Mouse (Mus musculus): ENCODE measurements around the gene Rhoj. TPM values are rescaled to one million over a fixed set of nuclear protein-coding genes. Genes with fewer than 3 reads are reported as not detected.

The Rhoj gene
- total RNA-seq, 2 experiments from 2014 or later: 13.7 to 19.7 TPM

- Histone ChIP-seq H3K4me3 (no peak overlapping the region), H3K27ac (no peak overlapping the region)
- no peak for DNase-seq
- TF ChIP-seq CTCF (IDR thresholded peaks at IDR 0.05): no peak
- intact Hi-C loops (cut with DNase I): no loop called here
Observed at GRCm38 (mm10) chr12:75376126-75376525, 68.0 kb downstream of the Rhoj start.

GRCm38 (mm10) chr12:75386731-75387130 is 78.6 kb downstream of the Rhoj start:
- Histone ChIP-seq H3K4me3 (no peak overlapping the region), H3K27ac (peak overlapping the region; percentile 81)
- no peak for DNase-seq
- no peak for TF ChIP-seq CTCF (IDR thresholded peaks at IDR 0.05)
- intact Hi-C loops (cut with DNase I): loop anchor here (5.0 kb wide), 1 partner anchor 104 kb away; no protein-coding TSS in a partner anchor

- no peak for TF ChIP-seq CTCF (IDR thresholded peaks at IDR 0.05)
- intact Hi-C loops (cut with DNase I): loop anchor here (5.0 kb wide), 1 partner anchor 105 kb away; no protein-coding TSS in a partner anchor
- peak; percentile 49 for DNase-seq
- Histone ChIP-seq H3K27ac (peak overlapping the region; percentile 81), H3K4me3 (no peak overlapping the region)
Observed at GRCm38 (mm10) chr12:75387156-75387555, 79.0 kb downstream of the Rhoj start.

GRCm38 (mm10) chr12:75387846-75388245 is 79.7 kb downstream of the Rhoj start:
- TF ChIP-seq CTCF (IDR thresholded peaks at IDR 0.05): no peak
- peak; percentile 48 for DNase-seq
- Histone ChIP-seq H3K4me3 (peak overlapping the region; percentile 13; the same call in 1 of the 2 replicates), H3K27ac (peak overlapping the region; percentile 81)
- intact Hi-C loops (cut with DNase I): loop anchor here (5.0 kb wide), 1 partner anchor 106 kb away; no protein-coding TSS in a partner anchor

GRCm38 (mm10) chr12:75388521-75388920 is 80.4 kb downstream of the Rhoj start:
- TF ChIP-seq CTCF (IDR thresholded peaks at IDR 0.05): no peak
- intact Hi-C loops (cut with DNase I): loop anchor here (5.0 kb wide), 1 partner anchor 106 kb away; no protein-coding TSS in a partner anchor

GRCm38 (mm10) chr12:75389308-75390135 is 81.4 kb downstream of the Rhoj start:
- Histone ChIP-seq H3K27ac (peak overlapping the region; percentile 81; the same call in 1 of the 2 replicates), H3K4me3 (no peak overlapping the region)
- no peak for DNase-seq
- intact Hi-C loops (cut with DNase I): loop anchor here (5.0 kb wide), 2 partner anchors 107 to 1057 kb away; no protein-coding TSS in a partner anchor
- TF ChIP-seq CTCF (IDR thresholded peaks at IDR 0.05): peak; percentile 95

More at GRCm38 (mm10) chr12:75388521-75388920, 80.4 kb downstream of the Rhoj start:
- Histone ChIP-seq H3K4me3 (no peak overlapping the region), H3K27ac (peak overlapping the region; percentile 81)
- DNase-seq: no peak

GRCm38 (mm10) chr12:75391526-75391925 is 83.4 kb downstream of the Rhoj start:
- TF ChIP-seq CTCF (IDR thresholded peaks at IDR 0.05): no peak

GRCm38 (mm10) chr12:75394011-75394773 is 86.1 kb downstream of the Rhoj start:
- no peak overlapping the region for H3K27ac ChIP-seq
- no peak for TF ChIP-seq CTCF (IDR thresholded peaks at IDR 0.05)
- H3K4me3 ChIP-seq: no peak overlapping the region
- intact Hi-C loops (cut with DNase I): loop anchor here (5.0 kb wide), 1 partner anchor 1062 kb away; no protein-coding TSS in a partner anchor
- no peak for DNase-seq

More at GRCm38 (mm10) chr12:75391526-75391925, 83.4 kb downstream of the Rhoj start:
- intact Hi-C loops (cut with DNase I): loop anchor here (5.0 kb wide), 1 partner anchor 1059 kb away; no protein-coding TSS in a partner anchor
- Histone ChIP-seq H3K4me3 (no peak overlapping the region), H3K27ac (no peak overlapping the region)
- DNase-seq: no peak

GRCm38 (mm10) chr12:75396616-75397015 is 88.5 kb downstream of the Rhoj start:
- peak overlapping the region; percentile 31; the same call in 1 of the 2 replicates for H3K27ac ChIP-seq
- no peak for DNase-seq
- TF ChIP-seq CTCF (IDR thresholded peaks at IDR 0.05): no peak
- intact Hi-C loops (cut with DNase I): no loop called here
- no peak overlapping the region for H3K4me3 ChIP-seq

GRCm38 (mm10) chr12:75397077-75397476 is 89.0 kb downstream of the Rhoj start:
- intact Hi-C loops (cut with DNase I): no loop called here
- no peak overlapping the region for H3K4me3 ChIP-seq
- TF ChIP-seq CTCF (IDR thresholded peaks at IDR 0.05): no peak
- peak overlapping the region; percentile 31; the same call in 1 of the 2 replicates for H3K27ac ChIP-seq
- DNase-seq: no peak

- no peak for DNase-seq
- peak overlapping the region; percentile 56 for H3K27ac ChIP-seq
- intact Hi-C loops (cut with DNase I): no loop called here
Observed at GRCm38 (mm10) chr12:75412964-75413363, 104.8 kb downstream of the Rhoj start.

GRCm38 (mm10) chr12:75414991-75415390 is 106.9 kb downstream of the Rhoj start:
- intact Hi-C loops (cut with DNase I): no loop called here
- no peak for DNase-seq
- H3K27ac ChIP-seq: no peak overlapping the region
- no peak for TF ChIP-seq CTCF (IDR thresholded peaks at IDR 0.05)
- no peak overlapping the region for H3K4me3 ChIP-seq

More at GRCm38 (mm10) chr12:75412964-75413363, 104.8 kb downstream of the Rhoj start:
- H3K4me3 ChIP-seq: peak overlapping the region; percentile 59
- no peak for TF ChIP-seq CTCF (IDR thresholded peaks at IDR 0.05)

All from gastrocnemius, adult 2 months (tissue).